Mouse (Mus musculus) urinary bladder, postnatal 0 days (tissue): Measurements from ENCODE around the gene Vwc2. TPM values are rescaled to one million over a fixed set of nuclear protein-coding genes. Genes with fewer than 3 reads are reported as not detected.

Source experiments
- polyA plus RNA-seq: library from polyadenylated mRNA; unstranded; fragments of >200 nt; fragmentation: Nextera tagmentation; extraction: Ambion mirVana; gene quantifications from 2 replicates; pipeline ENCODE4 v1.2.1, GENCODE M21; 2015

Vwc2 gene
- polyA plus RNA-seq, result 2.7 and 2.8 TPM in 2 replicates

GRCm38 (mm10) chr11:11113576-11114233 is at the start of gene Vwc2:
Gene Vwc2, plus strand, starts transcription at chr11:11114223.

